Mouse (Mus musculus) frontal cortex, postnatal 14 days (tissue): ENCODE results near the gene Nusap1.
"Not testable (repeated sequence)": the region's sequence is repeated elsewhere in the genome, so short reads cannot be mapped to it uniquely, and the experiment has no call there.

Source experiments
- DNase-seq, 2 experiments: peaks; one replicate each; pipeline ENCODE4 v3.0.0; 2022; ENCODE audit warnings: low spot score in 2 of 2

Nusap1 gene

DNA sequence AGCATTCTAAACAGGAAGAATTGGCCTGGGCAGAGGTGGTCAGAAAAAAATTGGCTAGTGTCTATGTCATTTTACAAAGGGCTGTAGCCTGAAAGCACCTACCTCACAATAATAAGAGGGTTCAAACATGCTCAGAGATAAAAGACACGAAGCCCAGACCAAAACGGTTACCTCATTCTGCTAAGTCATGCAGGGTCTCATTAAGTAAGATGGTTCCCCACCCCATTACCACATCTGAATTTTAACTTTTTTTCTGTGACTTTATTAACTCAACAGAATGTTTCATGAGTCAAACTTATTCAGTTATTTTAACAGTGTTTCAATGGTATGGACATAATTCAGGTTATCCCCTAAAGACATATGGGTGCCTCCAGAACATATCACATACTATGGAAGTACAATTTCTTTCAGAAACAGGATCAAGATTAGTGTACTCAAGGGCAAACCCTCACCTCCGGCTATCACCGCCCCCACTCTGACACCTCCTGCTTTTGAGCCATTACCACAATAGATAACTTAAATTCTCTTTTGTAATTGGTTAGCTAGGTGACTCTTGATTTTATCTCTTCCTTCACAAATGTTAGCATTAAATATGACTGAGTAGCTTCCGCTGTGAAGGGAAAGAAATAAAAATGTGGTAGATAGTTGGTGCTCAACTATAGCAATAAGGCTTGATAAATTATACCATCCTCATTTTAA lies 23.3 kb downstream of the Nusap1 start:
- DNase-seq = no peak

DNA sequence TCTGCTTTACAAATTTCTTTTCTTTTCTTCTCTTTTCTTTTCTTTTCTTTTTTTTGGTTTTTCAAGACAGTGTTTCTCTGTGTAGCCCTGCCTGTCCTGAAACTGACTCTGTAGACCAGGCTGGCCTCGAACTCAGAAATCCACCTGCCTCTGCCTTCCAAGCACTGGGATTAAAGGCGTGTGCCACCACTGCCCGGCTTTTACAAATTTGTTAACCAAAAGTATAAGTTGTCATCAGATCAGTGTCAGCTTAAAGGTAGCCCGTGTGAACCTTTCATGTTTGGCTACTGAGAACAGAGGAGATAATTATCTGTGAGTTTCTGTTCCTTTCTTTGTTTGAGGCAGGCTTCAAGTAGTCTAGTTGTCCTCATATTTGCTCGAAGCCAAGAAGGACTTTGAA lies 26.2 kb downstream of the Nusap1 start:
- no peak for DNase-seq

- peak; percentile 69 for DNase-seq
These were observed 44.4 kb downstream of the Nusap1 start, which contains the start of gene Ndufaf1 for GRCm38 (mm10) chr2:119662220-119663182. Gene Ndufaf1, minus strand, starts transcription at chr2:119662827.

GRCm38 (mm10) chr2:119665744-119666143 lies 47.6 kb downstream of the Nusap1 start:
- not testable (repeated sequence) for DNase-seq

- no peak for DNase-seq
These were observed 50.9 kb downstream of the Nusap1 start for GRCm38 (mm10) chr2:119669010-119669409.

- peak; percentile 81 to 88 for DNase-seq
These were observed 56.6 kb downstream of the Nusap1 start, which contains the start of gene Rtf1 for GRCm38 (mm10) chr2:119674525-119675214. Gene Rtf1, plus strand, starts transcription at chr2:119675068.

DNA sequence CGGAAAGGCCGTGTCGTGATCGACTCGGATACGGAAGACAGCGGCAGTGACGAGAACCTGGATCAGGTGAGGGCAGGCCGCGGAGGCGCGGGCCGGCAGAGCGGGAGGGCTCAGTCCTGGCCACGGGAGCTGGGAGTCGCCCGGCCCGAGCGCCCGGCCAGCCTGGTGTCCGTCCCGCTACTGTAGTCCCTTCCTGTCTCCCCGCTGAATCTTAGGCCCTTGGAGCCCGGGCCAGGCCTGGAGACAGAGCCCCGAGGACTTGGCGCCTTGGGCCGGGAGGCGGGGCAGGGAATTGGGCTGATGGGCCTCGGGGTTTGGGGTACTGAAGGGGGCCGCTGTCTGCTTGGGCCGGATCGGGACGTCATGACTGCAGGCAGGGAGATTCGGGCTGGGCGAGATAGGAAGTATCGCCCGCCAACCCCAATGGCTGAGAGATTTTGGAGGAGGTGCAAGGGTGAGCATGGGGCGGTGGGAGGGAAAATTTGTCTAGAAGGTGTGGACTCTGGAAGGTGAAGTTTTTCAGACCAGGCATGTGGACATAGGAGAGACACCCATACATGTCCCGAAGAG lies 57.2 kb downstream of the Nusap1 start:
- DNase-seq = no peak

DNA sequence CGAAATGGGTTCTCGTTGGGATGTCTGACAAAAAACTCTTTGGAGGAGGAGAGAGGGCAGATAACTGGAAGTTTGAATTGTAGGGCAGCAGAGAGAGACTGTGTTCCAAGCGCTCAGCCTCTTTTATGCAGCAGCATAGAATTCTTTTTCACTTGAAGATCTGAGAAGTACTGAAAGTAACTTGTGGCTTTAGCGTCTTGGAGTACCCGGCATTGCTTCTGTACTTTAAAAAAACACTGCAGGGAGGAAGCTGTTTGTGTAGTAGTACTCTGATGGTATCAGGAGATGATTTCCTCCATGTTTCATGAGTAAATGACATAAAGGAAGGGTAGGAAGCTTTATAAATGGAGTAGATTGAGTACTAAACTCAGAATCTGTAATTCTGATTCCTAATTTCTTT lies 57.7 kb downstream of the Nusap1 start:
- no peak for DNase-seq

GRCm38 (mm10) chr2:119683706-119684105 lies 65.6 kb downstream of the Nusap1 start:
- DNase-seq = no peak

DNA sequence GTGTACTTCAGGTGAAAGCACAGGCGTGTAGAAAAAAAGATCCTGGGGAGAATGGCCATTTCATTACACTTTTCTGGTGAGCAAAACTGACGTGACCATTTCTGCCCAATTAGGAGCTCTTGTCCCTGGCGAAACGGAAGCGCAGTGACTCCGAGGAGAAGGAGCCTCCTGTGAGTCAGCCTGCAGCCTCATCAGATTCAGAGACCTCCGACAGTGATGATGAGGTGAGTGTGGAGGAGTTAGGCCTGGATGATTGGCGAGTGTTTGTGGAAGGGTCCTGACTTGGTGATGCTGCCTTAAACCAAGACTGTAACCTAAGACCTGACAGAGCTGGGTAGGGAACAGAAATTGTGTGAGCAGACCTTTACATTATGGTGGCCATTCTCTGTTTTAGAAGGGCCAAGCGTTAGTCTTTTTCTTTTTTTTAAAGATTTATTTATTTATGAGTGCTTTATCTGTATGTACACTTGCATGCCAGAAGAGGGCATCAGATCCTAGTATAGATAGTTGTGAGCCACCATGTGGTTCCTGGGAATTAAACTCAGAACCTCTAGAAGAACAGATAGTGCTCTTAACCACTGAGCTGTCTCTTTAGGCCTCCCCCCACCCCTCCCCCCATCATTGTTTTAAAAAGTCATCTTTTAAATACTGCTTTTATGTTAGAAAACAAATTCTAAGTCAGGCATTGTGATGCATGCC lies 74.1 kb downstream of the Nusap1 start:
- no peak for DNase-seq

- DNase-seq = no peak
These were observed 76.7 kb downstream of the Nusap1 start for GRCm38 (mm10) chr2:119694826-119695225.

GRCm38 (mm10) chr2:119696111-119696510 lies 78.0 kb downstream of the Nusap1 start:
- DNase-seq = no peak

DNA sequence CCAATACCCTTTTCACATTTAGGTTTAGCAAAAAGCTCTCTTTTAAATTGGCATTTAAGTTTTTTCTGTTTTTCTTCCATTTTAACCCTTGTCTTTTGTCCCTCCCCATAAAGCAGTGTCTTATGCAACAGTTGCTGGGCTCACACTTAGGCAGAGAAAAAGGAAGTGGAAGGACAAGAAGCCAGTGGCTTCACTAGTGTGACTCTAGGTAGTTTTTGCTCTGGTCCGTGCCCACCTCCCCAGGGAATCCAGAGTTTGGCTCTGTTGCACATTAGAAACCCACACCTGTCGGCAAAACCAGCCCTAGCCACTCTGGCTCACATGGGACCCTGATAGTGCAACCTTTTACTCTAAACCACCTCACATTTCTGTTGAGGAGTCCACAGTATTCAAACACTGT lies 80.4 kb downstream of the Nusap1 start:
- no peak for DNase-seq

DNA sequence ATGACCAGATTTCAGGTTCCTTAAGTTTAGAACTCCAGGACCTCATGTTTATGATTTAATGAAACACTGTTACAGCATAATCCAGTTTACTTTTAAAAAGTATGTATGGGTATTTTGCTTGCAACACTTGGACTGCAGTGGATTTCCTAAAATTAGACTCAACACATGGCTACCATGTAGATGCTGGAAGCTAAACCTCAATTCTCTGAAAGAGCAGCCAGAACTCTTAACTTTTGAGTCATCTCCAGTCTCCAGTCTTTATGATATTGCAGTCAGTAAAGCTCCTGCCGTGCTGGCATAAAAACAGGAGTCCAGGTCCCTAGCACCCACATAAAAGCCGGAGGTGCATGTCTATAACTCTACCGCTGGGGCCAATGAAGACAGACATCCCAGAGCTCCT lies 81.9 kb downstream of the Nusap1 start:
- DNase-seq = no peak
